Mouse (Mus musculus) myocyte (in vitro differentiated cells): ENCODE data around the gene Cadps. TPM values are rescaled to one million over a fixed set of nuclear protein-coding genes. Genes with fewer than 3 reads are reported as not detected.

Experiments
- H3K27me3 ChIP-seq: one replicate; pipeline ENCODE4 v1.6.1; 2011; ENCODE audit not compliant: control insufficient read depth, insufficient read depth, insufficient read length
- H3K36me3 ChIP-seq: one replicate; pipeline ENCODE4 v1.6.1; 2011; ENCODE audit not compliant: control insufficient read depth, insufficient read depth
- H3K4me2 ChIP-seq: one replicate; pipeline ENCODE4 v1.6.1; 2011; ENCODE audit warnings: low read depth, control low read depth
- H3K4me3 ChIP-seq: one replicate; pipeline ENCODE4 v1.5.1; 2011; ENCODE audit warnings: mild to moderate bottlenecking, control low read depth, moderate library complexity
- H3K79me2 ChIP-seq: one replicate; pipeline ENCODE4 v1.6.1; 2011; ENCODE audit not compliant: control insufficient read depth, insufficient read depth
- H3ac ChIP-seq: one replicate; pipeline ENCODE4 v1.6.1; 2011; ENCODE audit not compliant: control insufficient read depth, insufficient read length
- CEBPB ChIP-seq: IDR thresholded peaks from 2 replicates; pipeline ENCODE4 v1.6.1; 2011; ENCODE audit warnings: mild to moderate bottlenecking, moderate library complexity; ENCODE audit not compliant: poor library complexity, insufficient read depth, severe bottlenecking
- E2F4 ChIP-seq: IDR thresholded peaks from one replicate; pipeline ENCODE4 v1.6.1; 2011; ENCODE audit warnings: mild to moderate bottlenecking, control low read depth, moderate library complexity; ENCODE audit not compliant: insufficient read depth
- MAX ChIP-seq: IDR thresholded peaks from one replicate; pipeline ENCODE4 v1.6.1; 2011; ENCODE audit warnings: low read depth, mild to moderate bottlenecking, control low read depth
- MYOD1 ChIP-seq, 3 experiments: IDR thresholded peaks; one replicate each; pipeline ENCODE4 v1.6.1; 2011; ENCODE audit warnings: control low read depth in 2 of 3, low read depth in 2 of 3, mild to moderate bottlenecking in 2 of 3, moderate library complexity in 1 of 3; ENCODE audit not compliant: insufficient read length in 2 of 3, control insufficient read depth in 1 of 3
- MYOG ChIP-seq, 3 experiments: IDR thresholded peaks; one replicate each; pipeline ENCODE4 v1.6.1; 2011; ENCODE audit warnings: control low read depth in 2 of 3, low read depth in 2 of 3, mild to moderate bottlenecking in 2 of 3; ENCODE audit not compliant: insufficient read length in 2 of 3, control insufficient read depth in 1 of 3, insufficient read depth in 1 of 3
- POLR2A ChIP-seq: IDR thresholded peaks from one replicate; pipeline ENCODE4 v1.6.1; 2011; ENCODE audit warnings: low read depth, mild to moderate bottlenecking, control low read depth, moderate library complexity; ENCODE audit not compliant: insufficient read length
- POLR2AphosphoS2 ChIP-seq: IDR thresholded peaks from one replicate; pipeline ENCODE4 v1.6.1; 2011; ENCODE audit warnings: low read depth, control low read depth; ENCODE audit not compliant: insufficient read length
- REST ChIP-seq: IDR thresholded peaks from one replicate; pipeline ENCODE4 v1.6.1; 2011; ENCODE audit warnings: mild to moderate bottlenecking, control low read depth, moderate library complexity; ENCODE audit not compliant: insufficient read depth, insufficient read length
- SRF ChIP-seq: IDR thresholded peaks from one replicate; pipeline ENCODE4 v1.6.1; 2011; ENCODE audit warnings: low read depth; ENCODE audit not compliant: control insufficient read depth, insufficient read length
- TCF12 ChIP-seq: IDR thresholded peaks from one replicate; pipeline ENCODE4 v1.6.1; 2011; ENCODE audit warnings: mild to moderate bottlenecking, control low read depth; ENCODE audit not compliant: poor library complexity, insufficient read depth, severe bottlenecking
- TCF3 ChIP-seq: IDR thresholded peaks from one replicate; pipeline ENCODE4 v1.6.1; 2011; ENCODE audit warnings: low read depth, control low read depth; ENCODE audit not compliant: insufficient read length
- USF1 ChIP-seq: IDR thresholded peaks from one replicate; pipeline ENCODE4 v1.6.1; 2011; ENCODE audit warnings: low read depth, mild to moderate bottlenecking, control low read depth, moderate library complexity
- polyA plus RNA-seq: library from polyadenylated mRNA; unstranded; fragments of >200 nt; fragmentation: generic; extraction: Trizol; gene quantifications from one replicate; pipeline ENCODE4 v1.2.1, GENCODE M21; 2012; ENCODE audit warnings: missing spikeins

Gene Cadps
- polyA plus RNA-seq, 1 experiment: not detected

DNA sequence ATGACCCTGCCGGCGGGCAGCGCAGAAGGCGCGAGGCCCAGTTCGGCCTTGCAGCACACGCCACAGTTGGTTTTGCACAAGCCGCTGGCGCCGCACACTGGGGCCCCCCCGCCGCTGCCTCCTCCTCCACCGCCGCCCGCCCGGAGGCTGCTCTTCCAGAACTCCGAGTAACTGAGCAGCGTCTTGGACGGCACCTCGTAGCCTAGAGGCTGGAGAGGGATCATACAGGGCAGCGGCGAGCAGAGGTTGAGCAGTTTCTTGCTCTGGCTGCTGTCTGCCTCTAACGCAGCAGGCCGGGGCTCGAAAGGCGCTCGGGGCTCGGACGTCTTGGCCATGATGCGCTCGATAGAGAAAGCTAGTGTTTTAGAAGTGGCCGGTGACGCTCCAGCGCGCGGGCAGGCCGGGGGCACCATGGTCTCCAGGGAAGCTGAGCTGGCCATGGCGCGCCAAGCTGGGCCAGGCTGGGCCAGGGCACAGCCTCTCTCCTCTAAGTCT is 478.1 kb downstream of the Cadps start:
- Histone ChIP-seq H3K4me2 (no peak overlapping the region), H3K79me2 (no peaks in the 10 kb centered on the region), H3K36me3 (no peaks in the 10 kb centered on the region), H3K27me3 (peaks cover 60% of the 10 kb centered on the region), H3ac (no peak overlapping the region), H3K4me3 (no peak overlapping the region)
- TF ChIP-seq POLR2AphosphoS2 (no peak), REST (no peak), CEBPB (no peak), E2F4 (no peak), MYOG (IDR thresholded peaks at IDR 0.05; ENCODE audit: control insufficient read depth in 1 of 3, insufficient read depth in 1 of 3, insufficient read length in 2 of 3, low read depth in 2 of 3) (no peak), SRF (no peak), POLR2A (no peak)

DNA sequence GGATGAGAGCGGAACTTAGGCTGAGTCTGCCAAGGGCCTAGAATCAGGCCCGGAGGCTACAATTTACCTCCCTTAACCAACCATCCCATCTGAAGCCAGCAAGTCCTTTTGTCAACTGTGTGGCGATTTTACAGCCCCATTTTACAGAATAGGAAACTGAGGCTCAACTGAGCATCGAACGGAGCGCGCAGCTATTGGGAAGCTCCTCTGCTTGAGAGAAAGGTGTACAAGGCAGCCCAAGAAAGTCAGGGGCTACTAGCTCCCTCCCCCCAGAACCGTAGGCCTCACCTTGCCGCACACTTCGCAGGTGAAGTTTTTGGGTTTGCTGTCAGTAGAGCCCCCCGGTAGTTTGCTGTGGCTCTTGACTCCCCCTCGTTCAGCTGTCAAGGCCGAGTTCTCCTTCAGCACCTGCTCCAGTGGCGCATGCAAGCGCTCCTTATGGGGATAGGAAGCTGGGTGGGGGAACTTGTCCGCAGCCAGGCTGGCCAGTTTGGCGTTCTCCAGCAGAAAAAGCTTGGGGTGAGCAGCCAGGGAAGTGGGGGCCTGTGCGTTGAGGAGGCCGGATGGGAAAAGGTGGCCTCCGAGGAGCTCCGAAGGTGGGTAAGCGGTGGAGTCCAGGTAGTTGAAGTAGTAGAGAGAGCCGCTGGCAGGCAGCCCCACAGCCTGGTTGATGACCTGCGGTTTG is 478.7 kb downstream of the Cadps start:
- no peak overlapping the region for H3ac ChIP-seq
- TF ChIP-seq TCF12: no peak
- no peak for TF ChIP-seq E2F4
- no peak for TF ChIP-seq SRF
- TF ChIP-seq TCF3: no peak
- no peak for TF ChIP-seq MAX
- TF ChIP-seq CEBPB: no peak
- no peak for TF ChIP-seq POLR2AphosphoS2
- no peak for TF ChIP-seq MYOG (IDR thresholded peaks at IDR 0.05; ENCODE audit: control insufficient read depth in 1 of 3, insufficient read depth in 1 of 3, insufficient read length in 2 of 3, low read depth in 2 of 3)
- no peak for TF ChIP-seq POLR2A
- TF ChIP-seq MYOD1 (IDR thresholded peaks at IDR 0.05; ENCODE audit: control insufficient read depth in 1 of 3, insufficient read length in 2 of 3, low read depth in 2 of 3): no peak
- TF ChIP-seq REST: no peak
- TF ChIP-seq USF1: no peak
- H3K4me3 ChIP-seq: no peak overlapping the region
- no peaks in the 10 kb centered on the region for H3K79me2 ChIP-seq
- H3K4me2 ChIP-seq: no peak overlapping the region
- H3K27me3 ChIP-seq: peaks cover 59% of the 10 kb centered on the region
- H3K36me3 ChIP-seq: no peaks in the 10 kb centered on the region

DNA sequence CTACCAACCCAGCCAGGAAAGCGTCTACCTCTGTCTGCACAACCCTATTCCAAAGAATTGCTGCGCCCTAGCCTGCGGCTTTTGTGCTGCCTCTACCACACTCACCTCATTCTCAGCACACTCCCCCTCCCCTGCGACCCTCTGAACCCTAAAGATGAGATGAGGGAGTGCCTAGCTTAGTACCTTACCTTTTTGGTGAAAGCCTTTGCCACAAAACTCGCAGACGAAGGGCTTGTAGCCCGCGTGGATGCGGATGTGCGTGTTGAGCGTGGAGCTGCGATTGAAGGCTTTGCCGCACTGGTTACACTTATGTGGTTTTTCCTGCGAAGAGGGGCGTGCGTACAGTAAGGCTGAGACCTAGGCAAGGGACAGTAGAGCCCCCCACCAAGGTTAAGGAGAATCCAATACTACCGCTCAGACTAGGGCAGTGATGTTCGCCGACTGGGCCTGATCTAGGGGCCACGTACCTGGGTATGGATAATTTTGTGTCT is 479.4 kb downstream of the Cadps start:
- H3ac ChIP-seq: no peak overlapping the region
- peaks cover 59% of the 10 kb centered on the region for H3K27me3 ChIP-seq
- H3K79me2 ChIP-seq: no peaks in the 10 kb centered on the region
- H3K4me3 ChIP-seq: no peak overlapping the region
- H3K4me2 ChIP-seq: no peak overlapping the region
- TF ChIP-seq TCF12 (no peak), E2F4 (no peak), MYOD1 (IDR thresholded peaks at IDR 0.05; ENCODE audit: control insufficient read depth in 1 of 3, insufficient read length in 2 of 3, low read depth in 2 of 3) (no peak), MYOG (IDR thresholded peaks at IDR 0.05; ENCODE audit: control insufficient read depth in 1 of 3, insufficient read depth in 1 of 3, insufficient read length in 2 of 3, low read depth in 2 of 3) (no peak), USF1 (no peak), MAX (no peak), TCF3 (no peak), POLR2A (no peak), POLR2AphosphoS2 (no peak), SRF (no peak), CEBPB (no peak), REST (no peak)
- no peaks in the 10 kb centered on the region for H3K36me3 ChIP-seq

DNA sequence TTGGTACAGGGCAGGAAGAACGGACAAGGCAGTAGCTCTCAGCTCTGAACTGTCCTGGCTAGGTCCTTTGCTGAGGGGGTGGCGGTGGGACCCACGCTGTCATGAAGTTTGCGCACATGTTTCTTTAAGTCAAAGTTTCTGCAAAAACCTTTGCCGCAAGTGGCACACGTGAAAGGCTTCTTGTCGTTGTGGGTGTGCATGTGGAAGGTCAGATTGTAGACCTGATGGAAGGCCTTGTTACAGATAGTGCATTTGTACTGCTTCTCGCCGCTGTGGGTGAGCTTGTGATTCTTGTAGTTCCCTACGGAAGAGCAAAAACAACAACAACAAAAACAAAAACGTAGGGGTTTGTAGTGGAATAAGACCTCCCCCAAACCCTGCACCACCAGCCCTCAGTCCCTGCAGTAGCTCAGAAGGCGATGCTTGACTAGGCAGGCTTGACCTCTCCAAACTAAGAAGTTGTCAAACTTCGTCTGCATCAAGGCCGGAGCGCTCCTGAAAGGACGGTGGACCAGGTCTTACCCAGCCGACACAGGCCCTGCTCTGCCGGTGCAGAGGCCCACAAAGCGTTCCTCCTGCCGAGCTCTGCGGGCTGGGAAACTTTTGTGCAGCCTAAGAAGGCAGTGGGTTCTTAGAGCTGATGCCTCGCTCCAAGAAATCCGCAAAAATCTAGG is 480.3 kb downstream of the Cadps start:
- TF ChIP-seq E2F4 (no peak), REST (no peak), TCF12 (no peak), USF1 (no peak), SRF (no peak), MYOD1 (IDR thresholded peaks at IDR 0.05; ENCODE audit: control insufficient read depth in 1 of 3, insufficient read length in 2 of 3, low read depth in 2 of 3) (no peak), POLR2A (no peak), POLR2AphosphoS2 (no peak)
- Histone ChIP-seq H3K36me3 (no peaks in the 10 kb centered on the region), H3K79me2 (no peaks in the 10 kb centered on the region), H3K27me3 (peaks cover 64% of the 10 kb centered on the region), H3K4me3 (no peak overlapping the region), H3ac (no peak overlapping the region), H3K4me2 (no peak overlapping the region)
